Mouse (Mus musculus) neutrophil, adult 83 days (primary cell): ENCODE results near the gene Gm3696. TPM values are rescaled to one million over a fixed set of nuclear protein-coding genes. Genes with fewer than 3 reads are reported as not detected.

Experiments used
- total RNA-seq, 2 experiments: library from RNA; stranded (reverse); gene quantifications; one replicate each; pipeline ENCODE4 v1.2.4; 2023

Gene Gm3696
- total RNA-seq, result not detected

DNA sequence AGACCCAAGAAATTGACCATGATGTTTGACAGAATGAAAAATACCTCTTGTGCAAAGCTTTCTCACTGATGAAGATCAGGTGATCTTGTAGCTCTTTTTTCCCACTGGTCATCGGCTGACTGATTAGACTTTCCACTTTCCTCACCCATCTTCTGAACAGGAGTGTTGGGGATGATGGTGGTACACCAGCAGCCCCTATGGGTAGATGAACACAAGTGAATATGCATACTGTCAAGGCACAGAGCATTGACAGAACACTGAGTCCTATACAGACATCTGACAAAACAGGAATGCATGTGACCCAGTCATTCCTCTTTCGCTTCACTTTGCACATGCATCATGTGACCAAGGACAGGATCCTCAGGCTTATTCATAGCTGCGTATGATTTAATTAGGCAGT, at the start of gene Gm3696:
Gm3696 (minus strand) TSS at position 101 of the 400 bp plus-strand sequence.

GRCm38 (mm10) chr14:7125312-7125711, 24.9 kb upstream of the Gm3696 start, which contains the start of gene Gm6676:
Gene Gm6676 (minus strand): TSS chr14:7125412.

GRCm38 (mm10) chr14:7044870-7045269, 55.6 kb downstream of the Gm3696 start, which contains the start of gene Gm3685:
Gene Gm3685 (minus strand): TSS chr14:7044970.

Other genes with a start within 250 kb of the Gm3696 start
- gene Gm3667, start 210.7 kb downstream of the Gm3696 start, total RNA-seq, result not detected
- gene Gm6356, start 126.8 kb downstream of the Gm3696 start, total RNA-seq, result not detected
- not detected for gene Gm10406, start 73.2 kb downstream of the Gm3696 start, total RNA-seq
- gene Gm3685, start 55.7 kb downstream of the Gm3696 start, total RNA-seq, result not detected
- not detected for gene Gm6676, start 24.8 kb upstream of the Gm3696 start, total RNA-seq
- not detected for gene Gm3512, start 73.9 kb upstream of the Gm3696 start, total RNA-seq
- gene Gm16434, start 93.9 kb upstream of the Gm3696 start, total RNA-seq, result not detected
- not detected for gene Gm3727, start 164.1 kb upstream of the Gm3696 start, total RNA-seq
- gene Gm3739, start 214.4 kb upstream of the Gm3696 start, total RNA-seq, result not detected
- gene Gm5797, start 231.8 kb upstream of the Gm3696 start, total RNA-seq, result not detected